Mouse (Mus musculus) bone marrow macrophage, adult 2 months (primary cell): Measurements from ENCODE around the gene Tmed10.

Source experiments
- CTCF ChIP-seq: IDR thresholded peaks from 2 replicates; pipeline ENCODE4 v1.5.1; 2012; ENCODE audit warnings: low read depth, mild to moderate bottlenecking, low read length, moderate library complexity
- POLR2A ChIP-seq: IDR thresholded peaks from 2 replicates; pipeline ENCODE4 v1.6.1; 2012; ENCODE audit warnings: mild to moderate bottlenecking, low read depth, low read length, borderline replicate concordance

DNA sequence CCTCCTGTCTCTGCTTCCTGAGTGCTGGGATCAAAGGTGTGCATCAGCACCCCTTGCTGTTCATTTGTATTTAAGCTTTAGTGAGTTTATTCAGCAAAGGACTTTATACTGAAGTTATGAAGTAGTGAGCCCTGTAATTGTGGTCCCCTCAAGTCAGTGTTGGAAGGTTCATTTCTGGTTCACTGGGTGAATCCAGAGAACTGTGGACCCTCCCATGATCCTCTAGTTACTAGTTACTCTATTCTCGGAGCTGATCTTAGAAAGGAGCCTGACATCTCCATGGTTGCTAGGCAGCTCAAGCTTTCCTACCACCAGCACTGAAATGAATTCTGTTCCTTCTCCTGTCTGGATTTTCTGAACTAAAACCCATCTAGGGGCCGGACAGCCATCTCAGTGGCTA lies 79.1 kb downstream of the Tmed10 start:
- TF ChIP-seq CTCF (no peak), POLR2A (no peak)
